Mouse (Mus musculus) granulocyte monocyte progenitor cell, adult 5-6 weeks (primary cell): Measurements from ENCODE around the gene Magi1. TPM values are rescaled to one million over a fixed set of nuclear protein-coding genes. Genes with fewer than 3 reads are reported as not detected.
A peak's percentile ranks its signal among the peaks of the same experiment; 100 is the strongest.

Experiments used
- ATAC-seq: replicated peaks from 2 replicates; pipeline ENCODE4 v1.8.0; 2016; ENCODE audit warnings: mild to moderate bottlenecking, moderate TSS enrichment, inconsistent platforms; ENCODE audit not compliant: poor library complexity, severe bottlenecking
- total RNA-seq, 2 experiments: library from RNA; stranded (forward) in 1 of 2; stranded (reverse) in 1 of 2; fragments of 200-712, 200-1000 nt in 1 of 2; fragments of >200 nt in 1 of 2; fragmentation: Nextera tagmentation in 1 of 2; gene quantifications; 2 replicates each; pipeline ENCODE4 v1.2.3; 2014 to 2017

Gene Magi1
- total RNA-seq, 2 experiments from 2014 or later, result 0.10 TPM; not detected in 1

DNA sequence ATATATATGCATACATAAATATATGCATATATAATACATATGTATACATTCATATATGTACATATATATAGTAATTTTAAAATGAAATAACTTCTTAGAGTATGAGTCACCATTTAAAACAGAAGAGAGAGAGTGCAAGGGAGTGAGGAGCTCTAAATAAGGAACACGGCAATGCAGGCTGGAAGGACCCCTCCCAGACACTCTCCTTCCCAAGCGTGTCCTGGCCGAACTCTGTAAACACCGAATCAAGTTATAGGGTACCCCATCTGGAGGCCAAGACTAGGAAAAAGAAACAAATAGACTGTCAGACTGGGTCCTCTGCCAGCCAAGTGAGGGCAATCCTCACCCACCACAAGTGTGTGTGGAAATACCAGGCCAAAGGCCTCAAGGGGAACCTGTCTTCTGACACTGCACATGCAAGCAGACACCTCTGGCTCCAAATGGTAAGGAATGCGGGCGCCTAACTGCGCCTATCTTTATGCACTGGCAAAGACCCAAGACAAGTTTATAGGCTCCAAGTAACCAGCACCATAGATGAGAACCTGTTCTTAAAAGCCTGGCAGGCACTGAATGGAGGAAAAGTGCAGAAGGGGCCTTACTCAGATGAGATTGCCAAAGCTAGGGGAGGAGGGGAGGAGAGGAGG lies 68.7 kb downstream of the Magi1 start:
- no peak for ATAC-seq

DNA sequence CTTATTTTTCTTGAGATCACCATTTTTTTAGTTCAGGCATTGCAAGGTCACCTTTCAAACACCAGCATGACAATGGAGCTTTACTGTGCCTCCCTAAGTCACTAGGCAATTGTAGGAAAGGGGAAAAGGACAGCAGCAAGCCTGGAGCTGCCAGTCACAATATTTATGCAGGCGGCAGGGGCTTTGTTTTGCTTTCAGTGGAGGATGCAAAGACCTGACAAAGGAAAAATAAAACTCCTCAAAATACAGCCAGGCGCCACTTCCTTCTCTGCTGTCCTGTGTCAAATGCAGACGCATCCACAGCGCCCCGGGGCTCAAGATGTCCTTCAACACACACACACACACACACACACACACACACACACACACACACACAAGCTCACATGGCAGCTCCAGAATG lies 77.8 kb downstream of the Magi1 start:
- ATAC-seq, result no peak

- no peak for ATAC-seq
These were observed 80.0 kb downstream of the Magi1 start for GRCm38 (mm10) chr6:94203642-94204145.

DNA sequence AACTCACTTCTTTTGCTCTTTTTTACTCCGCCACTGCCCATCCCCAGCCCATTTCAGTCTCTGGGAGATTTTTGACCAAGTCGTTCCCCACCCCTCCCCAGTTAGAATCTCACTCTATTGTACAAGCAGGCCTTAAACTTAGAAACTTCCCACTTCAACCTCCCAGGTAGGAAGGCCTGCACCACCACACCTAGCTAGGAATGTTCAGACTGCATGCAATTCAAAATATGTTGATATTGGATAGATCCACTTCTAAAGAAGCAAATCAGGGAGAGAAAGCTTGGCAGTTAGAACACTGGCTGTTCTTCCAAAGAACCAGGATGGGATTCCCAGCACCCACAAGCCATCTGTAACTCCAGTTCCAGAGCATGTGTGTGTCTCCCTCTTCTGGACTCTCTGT lies 81.8 kb downstream of the Magi1 start:
- no peak for ATAC-seq

GRCm38 (mm10) chr6:94200910-94201309 lies 82.8 kb downstream of the Magi1 start:
- no peak for ATAC-seq

DNA sequence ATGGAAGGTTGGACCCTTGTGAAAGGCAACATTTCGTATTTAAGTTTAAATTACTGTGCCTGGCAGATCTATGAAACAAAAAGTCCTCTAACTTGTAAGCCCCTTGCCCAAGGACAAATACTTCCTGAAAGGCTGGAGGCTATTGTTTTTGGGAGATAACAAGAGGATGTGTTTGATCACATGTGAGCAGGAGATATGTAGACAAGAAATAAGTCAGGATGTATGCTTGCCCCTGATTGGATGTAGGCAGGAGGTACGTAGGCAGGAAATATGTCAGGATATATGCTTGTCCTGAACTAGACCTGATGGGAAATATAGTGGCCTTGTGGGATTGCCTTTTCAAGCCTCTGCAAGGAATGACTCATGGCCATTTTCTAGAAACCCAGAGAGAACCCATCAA lies 84.0 kb downstream of the Magi1 start:
- ATAC-seq, result no peak

- no peak for ATAC-seq
These were observed 85.9 kb downstream of the Magi1 start for GRCm38 (mm10) chr6:94197831-94198230.

DNA sequence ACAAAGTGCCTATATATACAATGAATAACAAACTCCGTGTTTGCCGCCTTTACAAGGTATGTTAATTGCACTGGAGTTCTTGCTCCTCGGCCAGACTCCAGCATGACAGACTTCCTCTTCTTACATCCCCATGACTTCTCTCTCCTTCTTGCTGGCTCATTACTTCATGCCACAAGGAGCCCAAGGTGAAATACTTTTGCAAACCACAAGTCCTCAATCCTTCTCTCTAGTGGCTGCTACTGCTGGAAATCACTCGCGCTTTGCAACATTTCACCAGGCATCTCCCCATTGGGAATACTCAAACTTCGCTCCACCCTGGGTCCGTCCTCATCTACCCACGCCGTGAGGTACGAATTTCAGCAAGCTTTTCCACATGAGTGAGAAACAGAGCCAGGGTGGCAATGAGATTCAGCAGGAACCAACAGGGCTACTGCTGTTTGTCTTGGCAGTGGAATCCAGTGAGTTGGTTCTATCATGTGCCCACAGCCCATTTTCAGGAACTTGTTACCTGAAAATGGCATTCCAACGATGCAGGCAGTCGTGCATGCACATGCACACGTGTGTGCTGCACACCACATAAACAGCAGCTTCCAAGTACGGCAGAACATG lies 88.3 kb downstream of the Magi1 start:
- peak; percentile 30; the same call in 1 of the 2 replicates for ATAC-seq

DNA sequence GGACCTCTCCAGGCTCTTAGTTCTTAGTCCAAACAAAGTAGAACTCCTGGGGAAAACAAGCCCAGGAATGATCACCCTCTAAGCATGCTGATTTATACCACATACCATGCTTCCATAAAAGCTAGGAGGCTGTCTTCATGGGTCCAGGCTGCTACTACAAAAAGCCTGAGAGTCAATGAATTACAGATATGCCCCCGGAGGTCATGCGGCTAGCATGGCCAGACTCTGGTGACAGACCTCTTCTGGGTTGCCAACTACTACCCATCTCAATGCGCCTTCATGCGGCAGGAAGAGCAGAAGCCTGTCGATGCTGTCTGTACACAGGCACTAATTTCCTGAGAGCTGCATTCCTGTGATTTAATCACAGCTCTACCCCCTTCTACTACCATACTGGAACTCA lies 92.9 kb downstream of the Magi1 start:
- no peak for ATAC-seq

- no peak for ATAC-seq
These were observed 94.3 kb downstream of the Magi1 start for GRCm38 (mm10) chr6:94189379-94189778.

- peak; percentile 90 for ATAC-seq
These were observed 96.9 kb downstream of the Magi1 start for GRCm38 (mm10) chr6:94186628-94187319.

DNA sequence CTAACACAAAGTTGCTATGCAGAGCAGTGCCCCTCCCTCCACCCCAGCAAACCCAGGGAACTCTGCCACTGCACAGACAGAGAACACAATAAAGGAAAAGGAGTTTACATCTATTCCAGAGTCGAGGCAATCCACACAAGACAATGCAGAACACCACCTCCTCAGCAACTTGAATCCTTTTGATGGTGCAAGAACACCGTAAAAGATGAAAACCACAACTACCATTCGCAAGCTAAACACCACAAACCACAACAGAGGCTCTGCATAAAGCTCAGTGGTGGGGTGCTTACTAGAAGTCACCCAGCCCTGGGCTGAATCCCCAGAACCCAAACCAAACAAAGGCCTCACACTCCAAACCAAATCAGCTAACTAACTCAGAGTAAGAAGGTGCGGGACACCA lies 99.4 kb downstream of the Magi1 start:
- peak; percentile 42; the same call in 1 of the 2 replicates for ATAC-seq

GRCm38 (mm10) chr6:94183354-94183851 lies 100.3 kb downstream of the Magi1 start:
- ATAC-seq, result no peak

DNA sequence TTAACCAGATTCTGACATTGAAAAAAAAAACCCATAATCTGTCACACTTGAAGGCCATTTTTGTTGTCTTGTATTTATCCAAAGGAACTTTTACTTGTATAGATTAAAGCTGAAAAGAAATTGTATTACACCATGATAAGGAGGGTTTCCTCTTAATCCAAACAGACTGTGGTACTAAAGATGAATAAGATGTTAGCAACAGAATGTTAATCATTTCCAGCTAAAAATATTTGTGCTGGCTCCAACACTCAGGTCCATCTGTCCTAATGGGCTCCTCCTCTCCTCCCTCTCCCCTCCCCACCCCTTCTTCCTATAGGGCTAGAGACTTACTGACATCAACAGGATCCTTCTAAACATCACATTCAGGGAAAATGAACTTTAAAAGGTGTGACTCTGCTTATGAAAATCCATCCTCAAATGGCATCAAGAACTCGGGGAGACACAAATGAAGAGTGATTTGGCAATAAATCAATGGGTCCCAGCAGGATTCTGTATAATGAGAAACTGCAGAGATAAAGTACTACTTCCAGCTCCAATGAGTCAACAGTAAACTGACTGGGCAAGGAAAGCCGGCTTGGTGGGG lies 102.0 kb downstream of the Magi1 start:
- no peak for ATAC-seq

- ATAC-seq, result no peak
These were observed 103.2 kb downstream of the Magi1 start for GRCm38 (mm10) chr6:94180331-94181150.

GRCm38 (mm10) chr6:94177559-94177958 lies 106.2 kb downstream of the Magi1 start:
- ATAC-seq, result no peak

GRCm38 (mm10) chr6:94176705-94177104 lies 107.0 kb downstream of the Magi1 start:
- no peak for ATAC-seq

DNA sequence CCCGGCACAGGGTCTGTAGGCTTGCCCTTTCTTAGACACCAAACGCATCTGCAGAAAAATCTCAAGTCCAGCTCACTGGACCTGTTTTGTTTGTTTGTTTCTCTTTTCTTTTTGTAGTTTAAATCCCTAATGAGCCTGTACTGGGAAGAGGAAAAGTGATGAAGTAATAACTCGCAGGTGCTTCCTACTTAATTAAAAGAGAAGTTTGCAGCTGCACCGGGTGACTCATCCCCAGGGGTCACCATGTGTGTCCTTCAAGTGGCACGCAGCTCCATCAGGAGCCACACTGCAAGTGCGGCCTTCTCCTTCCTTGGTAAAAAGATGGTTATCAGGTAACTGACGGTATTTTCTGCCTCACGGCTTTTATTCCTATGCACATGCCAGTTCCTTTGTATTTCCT lies 112.5 kb downstream of the Magi1 start:
- ATAC-seq, result no peak

DNA sequence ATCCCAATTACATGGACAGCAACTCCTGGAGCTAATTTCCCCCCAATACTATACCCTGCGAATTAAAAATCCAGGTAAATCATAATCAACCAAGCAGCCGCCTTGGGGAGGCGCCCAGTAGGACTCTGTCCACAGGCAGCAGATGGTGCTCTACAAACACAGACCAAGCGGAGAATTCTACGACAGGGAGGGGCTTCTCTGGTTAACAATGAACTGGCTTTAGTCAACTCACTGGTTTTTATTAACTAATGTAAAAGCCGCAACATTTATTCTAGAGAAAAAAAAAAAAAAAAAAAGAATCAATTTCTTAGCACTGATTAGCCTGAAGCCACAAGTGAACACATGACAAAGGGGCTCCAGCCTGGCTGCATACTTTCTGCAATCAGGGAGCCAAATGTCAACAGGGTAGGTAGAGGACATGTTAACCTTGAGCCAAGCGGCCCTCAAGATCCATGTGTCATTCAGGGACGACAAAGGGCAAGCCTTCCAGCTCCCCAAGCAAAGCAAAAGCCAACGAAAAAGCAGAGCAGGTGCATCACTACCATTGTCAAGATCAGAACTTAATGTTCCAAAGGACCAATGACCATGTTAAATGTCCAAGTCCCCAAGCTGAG lies 114.0 kb downstream of the Magi1 start:
- no peak for ATAC-seq

- no peak for ATAC-seq
These were observed 117.8 kb downstream of the Magi1 start for GRCm38 (mm10) chr6:94165951-94166350.
